Mouse (Mus musculus): ENCODE results near the gene Inpp4b.

The Inpp4b gene

DNA sequence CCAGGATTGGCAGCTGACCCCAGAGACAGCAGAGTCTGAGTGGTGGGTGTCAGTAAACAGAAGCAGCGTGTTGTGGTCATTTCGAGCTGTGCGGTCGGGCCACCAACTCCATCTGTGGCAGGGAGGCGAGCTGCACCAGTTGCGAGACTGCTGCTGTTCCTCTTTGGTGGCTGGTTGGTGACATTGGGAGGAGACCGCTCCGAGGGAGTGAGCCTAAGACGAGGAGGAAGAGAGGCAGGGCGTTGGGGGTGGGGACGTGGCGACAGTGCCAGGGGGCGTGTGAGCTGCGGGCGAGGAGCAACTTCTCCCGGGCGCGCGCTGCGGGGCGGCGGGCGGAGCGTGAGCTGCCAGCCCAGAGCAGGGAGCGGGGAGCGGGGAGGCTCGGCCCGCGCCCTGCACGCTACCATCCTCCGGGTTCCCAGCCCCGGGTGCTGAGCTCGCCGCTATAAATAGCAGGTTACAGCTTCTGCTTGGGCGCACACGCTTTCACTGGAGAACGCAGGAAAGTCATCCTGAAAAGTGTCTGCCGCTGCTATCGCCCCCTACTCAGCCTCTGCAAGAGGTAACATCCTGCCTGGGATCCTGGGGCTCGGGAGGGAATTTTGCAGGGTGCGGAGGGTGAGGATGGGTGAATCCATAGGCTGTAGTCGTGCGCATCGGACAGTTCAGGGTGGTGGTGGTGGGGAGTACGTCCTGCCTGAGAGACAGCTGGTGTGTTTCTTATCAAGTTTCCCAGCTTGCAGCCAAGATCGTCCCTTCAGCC lies at the start of gene Inpp4b:
Gene Inpp4b, plus strand, starts transcription at position 321 of the 763 bp plus-strand sequence.
- DNase-seq (ENCODE audit: low read depth), result peak; percentile 80

DNA sequence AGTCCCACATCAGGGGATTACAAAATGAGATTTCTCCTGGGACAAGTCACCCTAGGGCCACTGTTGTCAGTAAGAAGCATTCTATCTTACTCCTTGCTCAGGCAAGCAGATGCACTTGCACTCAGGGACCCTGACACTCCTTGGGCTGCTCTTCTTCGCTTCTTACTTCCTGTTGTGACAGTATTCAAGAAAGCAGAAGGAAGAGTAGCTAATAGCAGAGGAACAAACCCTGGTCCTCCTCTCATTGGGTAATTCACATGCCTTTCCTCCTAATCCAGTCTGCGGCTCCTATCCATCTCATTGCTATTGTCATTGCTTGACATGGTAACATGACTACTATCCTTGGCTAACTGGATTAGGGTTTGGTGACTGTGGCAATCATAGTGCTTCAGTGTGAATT lies 7.1 kb upstream of the Inpp4b start:
- DNase-seq (ENCODE audit: low read depth), result no peak

DNA sequence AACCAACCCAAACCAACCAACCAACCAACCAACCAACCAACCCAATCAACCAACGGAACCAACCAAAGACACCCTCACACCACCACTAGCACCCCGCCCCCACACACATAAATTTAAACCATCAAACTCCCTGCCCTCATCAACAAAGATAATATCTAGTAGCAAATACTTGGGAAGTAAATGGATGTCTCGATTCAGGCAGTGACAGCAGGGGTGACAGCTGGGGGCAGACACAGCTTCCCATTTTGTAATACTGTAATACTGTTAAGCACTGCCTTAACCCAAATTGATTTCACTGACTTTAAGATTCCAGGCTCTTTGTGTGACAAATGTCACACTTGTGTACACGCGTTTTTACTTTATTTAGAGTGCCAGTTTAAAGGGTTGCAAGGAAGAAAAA lies 1.2 kb upstream of the Inpp4b start:
- no peak for DNase-seq (ENCODE audit: low read depth)

DNA sequence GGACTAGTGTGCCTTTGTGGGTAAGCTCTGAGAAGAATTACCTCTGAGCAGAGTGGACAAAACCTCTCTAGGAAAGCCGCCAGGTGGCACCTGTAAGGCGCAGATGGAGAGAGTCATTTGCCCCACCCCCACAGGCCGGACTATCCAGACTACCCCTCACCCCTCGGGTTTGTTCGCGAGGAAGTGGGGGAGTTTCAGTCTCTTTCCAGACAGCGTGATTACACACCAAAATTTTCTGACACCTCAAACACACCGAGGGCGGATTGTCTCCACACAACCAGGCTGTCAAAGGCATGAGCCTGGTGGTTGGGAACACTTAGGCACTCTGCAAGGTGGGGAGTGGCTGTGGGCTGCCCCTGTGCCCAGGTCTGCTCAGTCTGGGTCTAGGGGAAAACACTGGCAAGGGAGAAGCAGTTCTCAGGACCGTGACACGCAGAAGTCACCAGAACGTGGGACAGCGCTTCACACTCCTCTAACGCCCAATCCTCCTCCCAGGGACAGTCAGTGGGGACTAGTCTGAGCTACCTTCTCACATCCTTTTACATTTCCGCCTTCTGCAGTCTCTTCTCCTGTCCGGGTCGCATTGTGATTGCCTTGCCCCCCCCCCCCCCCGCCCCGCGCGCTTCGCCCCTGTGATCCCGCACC lies 643 bp upstream of the Inpp4b start:
- peak; percentile 86 for DNase-seq (ENCODE audit: low read depth)

DNA sequence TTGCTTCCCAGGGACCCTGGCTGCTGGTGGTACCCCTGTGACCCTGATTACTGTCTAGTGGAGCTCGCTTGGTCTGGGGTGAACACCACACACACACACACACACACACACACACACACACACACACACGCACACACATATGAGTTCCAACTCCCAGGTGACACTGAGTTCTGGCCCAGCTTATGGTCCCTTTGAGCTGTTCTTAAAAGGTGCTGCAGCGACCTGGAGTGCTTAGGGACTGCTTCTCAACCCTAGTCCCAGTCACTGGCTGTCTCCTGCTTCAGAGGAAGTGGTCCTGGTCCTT lies 595 bp downstream of the Inpp4b start:
- peak; percentile 37 for DNase-seq (ENCODE audit: low read depth)

DNA sequence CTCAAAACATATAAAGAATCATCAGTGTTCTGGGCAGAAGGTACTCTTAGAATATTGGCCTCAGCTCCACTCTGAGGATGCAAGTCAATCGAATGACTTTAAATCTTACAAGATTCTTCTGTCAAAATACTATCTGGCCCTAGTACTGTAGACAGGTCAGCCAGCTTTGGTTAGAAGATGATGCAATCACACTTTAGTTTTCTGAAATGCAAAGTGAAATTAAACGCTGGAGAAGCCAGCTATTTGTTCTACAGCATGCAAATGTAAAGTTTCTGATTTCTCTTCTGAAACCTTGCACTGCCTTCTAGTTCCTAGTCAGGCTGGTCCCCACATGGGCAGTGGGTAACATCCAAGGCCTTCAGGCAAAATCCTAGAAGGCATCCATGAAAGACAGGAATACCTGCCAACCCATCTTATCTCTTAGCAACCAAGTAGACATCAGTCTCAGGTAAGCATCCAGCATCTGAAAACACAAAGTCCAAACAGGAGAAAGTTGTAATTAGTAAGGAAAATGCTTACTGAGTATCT lies 2.9 kb downstream of the Inpp4b start:
- peak; percentile 9 for DNase-seq (ENCODE audit: low read depth)

DNA sequence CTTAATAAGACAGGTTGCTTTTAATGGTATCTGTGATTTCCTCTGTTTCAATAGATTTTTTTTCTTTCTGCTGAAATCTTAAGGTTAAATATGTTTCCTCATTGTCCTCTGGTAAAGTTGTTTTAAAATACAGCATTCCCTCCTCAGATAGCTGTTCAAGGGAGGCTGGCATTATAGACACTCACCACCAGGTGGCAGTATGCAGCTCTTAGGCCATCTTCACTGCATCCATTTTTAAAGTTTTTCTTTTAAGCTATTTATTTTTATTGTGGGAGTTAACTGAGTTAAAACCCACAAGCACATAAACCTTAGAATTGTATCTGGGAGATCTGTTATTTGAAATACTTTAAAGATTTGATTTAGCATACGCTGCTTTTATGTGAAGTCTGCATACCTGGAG lies 7.1 kb downstream of the Inpp4b start:
- DNase-seq (ENCODE audit: low read depth), result peak; percentile 81

DNA sequence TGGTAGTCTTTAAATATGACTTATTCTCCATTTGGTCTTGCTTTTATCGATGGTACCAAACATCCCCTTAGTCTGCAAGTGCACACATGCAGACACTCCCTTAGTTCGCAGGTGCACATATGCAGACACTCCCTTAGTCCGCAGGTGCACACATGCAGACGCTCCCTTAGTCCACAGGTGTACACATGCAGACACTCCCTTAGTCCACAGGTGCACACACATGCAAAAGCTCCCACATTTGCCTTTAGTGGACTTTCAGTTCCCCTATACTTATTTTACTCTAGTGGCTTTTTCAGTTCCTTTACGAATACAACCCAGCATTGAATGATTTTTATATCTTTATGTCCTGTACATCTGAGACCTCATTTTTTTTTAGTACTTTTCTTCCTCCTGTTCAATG lies 11.1 kb downstream of the Inpp4b start:
- no peak for DNase-seq (ENCODE audit: low read depth)

DNA sequence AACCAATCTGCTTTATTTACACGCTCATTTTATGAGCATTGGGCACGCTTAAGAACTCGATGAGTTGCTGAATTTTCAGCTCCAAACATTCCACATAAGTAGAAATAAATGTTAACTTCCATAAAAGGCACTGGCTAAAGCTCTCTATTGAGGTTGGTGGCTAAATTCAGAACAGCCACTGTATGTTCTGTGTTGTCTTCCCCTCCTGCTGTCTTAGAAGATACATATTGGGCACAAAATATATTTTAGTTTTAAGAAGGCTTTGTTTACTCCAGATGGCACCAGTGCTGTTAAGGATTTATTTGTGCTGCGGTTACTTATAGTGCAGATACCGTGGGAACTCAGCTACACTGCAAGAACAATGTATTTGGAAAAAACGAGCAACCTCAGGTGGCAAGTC lies 15.8 kb downstream of the Inpp4b start:
- DNase-seq (ENCODE audit: low read depth), result no peak

DNA sequence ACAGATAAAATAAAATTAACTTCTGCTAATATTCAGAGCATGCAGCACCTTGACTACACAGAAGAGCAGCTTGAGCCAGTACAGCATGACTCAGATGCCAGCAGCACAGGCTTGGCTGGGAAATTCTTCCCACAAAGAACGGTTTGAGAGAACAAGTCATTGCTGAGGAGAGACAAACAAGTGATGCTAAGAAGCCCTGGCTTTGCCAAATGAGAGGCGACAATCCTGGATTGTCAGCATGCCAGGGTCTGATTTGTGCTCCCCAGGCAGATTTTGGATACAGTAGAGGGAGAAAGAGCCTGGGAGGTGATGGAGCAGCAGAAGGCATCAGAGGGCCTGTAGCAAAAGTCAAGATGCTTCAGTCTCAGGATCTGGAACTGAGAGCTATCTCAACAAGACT lies 18.2 kb downstream of the Inpp4b start:
- no peak for DNase-seq (ENCODE audit: low read depth)

DNA sequence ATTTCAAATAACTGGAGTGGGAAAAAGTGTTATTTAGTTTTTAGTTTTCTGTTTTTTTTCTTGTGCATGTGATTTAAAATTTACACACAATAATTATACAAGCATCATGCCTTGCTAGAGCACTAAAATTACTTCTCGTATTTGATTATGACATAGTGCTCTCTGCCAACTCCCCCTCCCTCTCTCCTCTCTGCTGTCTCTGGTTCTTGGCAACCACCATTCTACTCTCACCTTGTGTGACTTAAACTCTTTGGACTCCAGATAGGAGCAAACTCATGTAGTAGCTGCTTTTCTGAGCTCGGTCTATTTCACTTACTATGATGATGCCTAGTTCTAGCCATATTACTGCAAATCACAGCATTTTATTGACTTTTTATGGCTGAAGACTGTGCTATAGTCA lies 18.8 kb downstream of the Inpp4b start:
- DNase-seq (ENCODE audit: low read depth), result no peak

DNA sequence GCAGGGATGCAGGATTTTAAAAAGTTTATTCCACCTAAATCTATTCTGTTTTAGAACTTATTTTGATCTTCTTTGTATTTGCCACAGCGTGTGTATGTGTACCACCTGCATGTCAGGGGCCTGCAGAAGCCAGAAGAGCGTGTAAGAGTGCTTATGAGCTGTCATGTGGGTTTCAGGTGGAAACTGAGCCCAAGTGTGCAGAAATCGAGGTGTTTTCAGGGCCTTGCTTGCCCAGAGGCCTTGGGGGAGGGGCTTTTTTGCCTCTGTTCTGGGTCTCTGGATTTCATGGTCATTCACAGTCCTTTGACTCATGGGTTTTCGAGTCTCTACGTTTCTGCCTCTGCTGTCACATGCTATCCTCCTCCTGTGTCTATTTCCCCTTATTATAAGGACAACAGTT lies 28.3 kb downstream of the Inpp4b start:
- DNase-seq (ENCODE audit: low read depth), result no peak

DNA sequence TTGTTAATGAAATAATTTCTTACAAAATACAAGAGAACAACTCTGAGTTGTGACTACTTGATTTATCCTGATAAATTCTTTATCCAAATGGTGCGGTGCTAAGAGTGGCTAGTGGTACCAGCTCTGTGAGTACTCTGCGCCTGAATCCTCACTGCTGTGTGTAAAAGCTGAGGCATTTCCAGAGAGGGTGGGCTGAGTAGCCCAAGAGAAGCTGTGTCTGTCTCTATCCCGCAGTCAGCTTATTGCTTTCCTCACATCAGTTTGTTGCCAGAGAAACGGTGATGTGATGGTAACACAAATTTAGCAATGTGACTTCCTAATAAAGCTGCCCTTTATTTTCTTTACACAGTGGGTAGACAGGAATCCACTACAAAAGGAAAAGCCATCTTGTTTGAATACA lies 29.5 kb downstream of the Inpp4b start:
- no peak for DNase-seq (ENCODE audit: low read depth)

DNA sequence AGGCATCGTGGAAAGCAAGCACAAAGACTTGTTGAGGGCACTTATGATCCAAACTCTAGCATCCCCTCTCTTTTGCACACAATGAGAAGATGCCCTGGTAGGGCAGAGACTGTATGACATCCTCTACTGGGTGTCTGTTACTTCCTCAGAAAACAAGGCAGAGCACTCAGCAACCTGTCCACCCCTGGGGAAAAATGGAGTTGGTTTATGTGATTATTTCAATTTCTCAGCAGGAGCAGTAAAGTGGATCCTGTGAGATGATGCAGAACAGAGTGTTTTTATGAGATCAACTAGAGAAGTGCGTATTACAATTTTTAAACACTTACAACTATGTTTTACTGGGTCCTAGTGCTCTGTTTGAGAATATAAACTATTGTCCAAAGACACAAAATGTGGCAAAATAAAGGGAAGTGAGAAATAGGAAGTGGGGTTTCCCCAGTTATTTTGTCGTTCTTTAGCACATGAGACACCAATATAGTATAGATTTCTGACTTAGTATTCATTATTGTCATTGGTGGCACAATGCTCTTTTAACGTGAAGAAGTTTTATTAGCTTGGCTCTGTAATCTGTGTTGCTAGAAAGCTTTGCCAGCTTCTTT lies 32.6 kb downstream of the Inpp4b start:
- DNase-seq (ENCODE audit: low read depth), result no peak

DNA sequence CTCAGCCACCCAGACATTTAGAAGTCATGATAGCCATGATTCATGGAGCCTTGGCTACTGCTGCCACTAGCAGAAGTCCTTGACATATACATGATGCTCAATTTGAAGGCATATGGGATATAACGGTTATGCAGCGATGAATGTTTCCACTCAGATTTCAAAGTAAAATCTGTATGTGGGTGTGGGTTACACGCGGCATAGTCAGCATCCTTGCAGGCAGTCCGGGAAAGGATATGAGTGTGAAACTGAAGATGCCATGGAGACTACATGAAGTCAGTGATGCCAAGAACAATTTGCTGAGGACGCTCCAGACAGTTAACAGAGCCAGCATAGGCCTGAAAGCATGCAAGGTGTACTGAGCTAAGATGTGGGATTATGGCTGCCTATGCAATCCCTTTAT lies 46.6 kb downstream of the Inpp4b start:
- DNase-seq (ENCODE audit: low read depth), result no peak

DNA sequence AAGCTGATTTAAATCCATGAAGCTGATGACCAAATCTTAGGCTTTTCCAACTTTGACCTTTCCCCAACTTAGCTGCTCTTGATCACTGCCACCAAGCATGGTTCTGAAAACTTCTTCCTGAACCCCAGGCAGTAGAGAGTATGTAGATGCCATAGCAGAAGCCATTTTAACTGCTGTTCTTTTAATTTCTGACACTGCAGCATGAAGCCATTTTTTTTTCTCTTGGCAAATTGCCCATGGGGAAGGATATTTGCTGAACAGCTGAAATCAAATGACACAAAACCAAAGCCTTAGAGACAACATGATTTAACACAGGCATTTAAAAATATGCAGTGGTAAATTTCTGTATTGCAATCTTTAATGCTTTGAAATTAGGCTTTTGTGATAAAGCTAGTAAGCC lies 56.7 kb downstream of the Inpp4b start:
- DNase-seq (ENCODE audit: low read depth), result no peak

DNA sequence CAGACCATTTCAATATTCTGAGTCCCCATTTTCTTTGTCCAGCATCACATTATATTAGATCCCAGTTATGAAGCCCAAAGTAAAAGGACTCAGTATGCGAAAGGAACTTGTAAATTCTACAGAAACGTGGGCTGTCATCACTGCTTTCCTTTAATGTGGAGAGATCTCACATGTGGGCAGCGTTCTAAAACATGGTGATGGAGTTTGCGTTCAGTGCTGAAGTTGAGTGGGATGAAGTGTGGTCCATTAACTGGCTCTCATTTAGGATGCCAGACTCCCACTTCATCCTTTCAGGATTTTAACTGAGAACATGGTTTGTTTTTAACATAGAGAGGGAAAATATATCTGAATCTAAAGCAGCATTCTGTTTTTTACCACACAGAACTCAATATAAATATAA lies 57.1 kb downstream of the Inpp4b start:
- DNase-seq (ENCODE audit: low read depth), result no peak

DNA sequence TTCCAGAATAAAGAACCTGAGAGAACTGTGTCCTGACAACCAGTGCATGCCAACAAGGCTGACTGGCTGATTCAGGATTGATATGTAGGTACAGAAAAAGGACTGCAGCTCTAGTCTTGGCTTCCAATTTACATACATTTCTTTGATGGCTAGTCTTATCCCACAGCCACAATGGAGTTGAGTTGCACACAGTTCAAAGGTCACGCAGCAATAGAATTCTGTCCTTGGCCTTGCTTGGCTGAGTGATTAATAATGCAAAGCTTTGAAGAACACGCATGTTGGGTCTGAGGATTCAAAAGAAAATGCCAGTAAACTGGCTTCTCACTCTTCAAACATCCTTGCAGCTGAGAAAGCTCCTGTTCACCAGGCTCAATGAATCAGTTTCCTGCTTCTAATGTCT lies 70.4 kb downstream of the Inpp4b start:
- DNase-seq (ENCODE audit: low read depth), result no peak

DNA sequence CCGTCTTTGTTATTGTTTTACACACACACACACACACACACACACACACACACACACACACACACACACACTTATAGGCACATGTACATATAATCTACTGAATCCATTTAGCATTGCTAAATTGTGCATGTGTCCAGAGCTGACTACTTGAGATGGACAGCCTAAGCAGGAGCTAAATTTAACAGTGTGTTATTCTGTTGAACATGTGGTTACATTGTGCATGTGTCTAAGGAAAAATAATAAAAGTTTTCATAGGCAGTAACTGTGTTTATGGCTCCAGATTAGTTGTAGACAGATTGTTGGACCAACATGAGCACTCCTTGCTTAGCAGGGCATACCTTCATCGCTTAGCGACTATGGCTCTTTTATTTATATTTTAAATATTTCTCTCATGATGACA lies 101.6 kb downstream of the Inpp4b start:
- DNase-seq (ENCODE audit: low read depth), result no peak

DNA sequence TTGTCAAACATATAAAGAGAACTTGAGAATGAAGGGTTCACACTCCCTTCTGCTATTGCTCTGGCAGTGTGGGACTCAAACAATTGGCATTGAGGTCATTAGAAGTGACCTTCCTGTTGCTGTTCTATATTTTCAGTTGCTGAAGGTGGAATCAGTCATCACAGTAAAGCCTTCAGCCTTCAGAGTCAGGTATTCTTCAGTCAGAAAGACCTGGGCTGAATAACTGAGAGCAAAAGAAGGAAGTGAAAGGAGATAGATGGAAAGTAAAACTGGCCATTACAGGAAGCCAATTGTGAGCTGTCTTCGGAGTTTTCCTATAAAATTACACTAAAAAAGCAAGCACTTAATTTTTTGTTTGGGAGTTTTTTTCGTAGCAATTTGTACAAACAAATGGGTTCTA lies 107.4 kb downstream of the Inpp4b start:
- DNase-seq (ENCODE audit: low read depth), result no peak

DNA sequence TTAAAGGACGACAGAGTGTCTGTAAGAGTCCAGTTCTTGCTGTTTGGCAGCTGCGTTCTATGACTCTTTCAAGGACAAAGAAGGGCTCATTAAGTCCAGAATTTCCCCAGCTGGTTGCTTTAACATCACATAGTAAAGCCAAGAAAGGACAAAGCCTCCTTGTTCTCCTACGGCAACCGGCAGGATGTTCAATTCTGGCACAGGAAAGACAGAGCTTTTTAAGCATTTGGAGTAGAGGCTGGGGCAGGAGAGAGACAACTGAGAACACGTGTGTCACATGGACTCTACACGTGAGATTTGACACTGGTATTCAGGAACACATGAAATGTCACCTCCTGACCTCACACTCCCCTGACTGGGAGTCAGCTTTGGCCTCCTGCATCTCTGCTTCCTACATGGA lies 109.7 kb downstream of the Inpp4b start:
- no peak for DNase-seq (ENCODE audit: low read depth)

DNA sequence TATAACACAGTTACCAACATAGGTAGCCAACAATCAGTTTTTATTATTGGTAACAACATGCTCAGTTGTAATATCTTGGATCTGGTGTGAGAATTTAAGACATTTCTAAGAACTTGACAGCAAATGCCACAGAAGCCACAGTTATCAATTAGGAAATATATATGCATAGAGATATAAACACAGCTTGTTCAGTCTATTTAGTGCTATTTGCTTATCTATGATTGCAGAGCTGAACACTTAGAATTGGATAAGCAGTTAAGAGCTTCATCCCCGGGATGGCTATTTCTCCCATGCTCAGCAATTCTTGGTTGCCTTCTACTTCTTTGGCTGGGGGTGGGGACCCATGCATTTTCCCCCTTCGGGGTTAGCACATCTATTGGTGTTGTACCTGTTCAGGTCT lies 112.5 kb downstream of the Inpp4b start:
- DNase-seq (ENCODE audit: low read depth), result no peak

DNA sequence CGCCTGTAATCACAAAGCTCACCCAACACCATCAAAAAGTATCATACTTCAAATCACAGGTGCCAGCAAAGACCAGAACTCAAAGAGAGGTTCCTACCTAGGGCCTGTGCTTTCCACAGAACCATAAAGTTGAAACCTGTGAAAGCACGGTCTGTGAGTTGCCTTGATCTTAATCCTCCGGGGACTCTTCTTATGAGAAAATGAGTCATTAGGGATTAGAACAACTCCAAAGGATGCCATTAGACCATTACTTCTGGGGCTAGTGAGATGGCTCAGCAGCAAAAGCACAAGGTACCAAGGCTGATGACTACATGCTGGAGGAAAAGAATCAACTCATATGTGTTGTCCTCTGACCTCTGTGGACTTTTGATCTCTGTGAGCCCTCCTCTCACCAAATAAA lies 121.4 kb downstream of the Inpp4b start:
- DNase-seq (ENCODE audit: low read depth), result no peak

DNA sequence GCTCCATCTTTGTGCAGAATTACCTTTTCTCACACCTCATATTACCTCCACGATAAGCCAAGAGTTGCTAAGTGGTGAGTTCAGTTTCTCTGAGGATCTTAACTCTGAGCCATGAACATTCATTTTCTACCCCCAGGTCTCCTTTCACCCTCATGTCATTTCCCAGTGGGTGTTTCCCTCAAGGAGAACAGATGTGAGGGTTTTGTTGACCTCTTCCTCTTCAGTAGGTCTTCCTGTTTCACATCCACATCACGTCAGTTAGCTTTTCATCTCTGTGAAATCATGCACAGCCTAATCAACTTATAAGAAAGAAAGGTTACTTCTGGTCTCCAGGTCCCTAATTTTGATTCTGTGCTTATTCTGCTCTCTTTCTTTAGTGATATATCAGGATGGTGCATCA lies 124.4 kb downstream of the Inpp4b start:
- no peak for DNase-seq (ENCODE audit: low read depth)

All from induced T-regulatory cell, adult 2 months (primary cell).